Mouse (Mus musculus) bone marrow, adult 2 months (tissue): ENCODE results near the gene Themis2. TPM values are rescaled to one million over a fixed set of nuclear protein-coding genes. Genes with fewer than 3 reads are reported as not detected.

ENCODE experiments used
- H3K27ac ChIP-seq: fragments of 200-500 bp; 2 replicates; pipeline ENCODE4 v1.5.1; 2012; ENCODE audit warnings: low read depth, mild to moderate bottlenecking, control low read depth, inconsistent platforms, low read length; ENCODE audit not compliant: control insufficient read depth, poor library complexity, insufficient read depth
- H3K4me1 ChIP-seq: fragments of 200-500 bp; 2 replicates; pipeline ENCODE4 v1.6.1; 2011; ENCODE audit warnings: low read length; ENCODE audit not compliant: control insufficient read depth, insufficient read depth
- H3K4me3 ChIP-seq: fragments of 200-500 bp; replicated peaks from 2 replicates; pipeline ENCODE3; 2011; ENCODE audit warnings: mild to moderate bottlenecking, low read depth, low read length, control low read depth; ENCODE audit not compliant: control insufficient read depth
- CTCF ChIP-seq: fragments of 200-500 bp; IDR thresholded peaks from 2 replicates; pipeline ENCODE4 v1.5.1; 2011; ENCODE audit warnings: low read length, control low read depth; ENCODE audit not compliant: control insufficient read depth, insufficient read depth
- POLR2A ChIP-seq: fragments of 200-500 bp; IDR thresholded peaks from 2 replicates; pipeline ENCODE4 v1.6.1; 2011; ENCODE audit warnings: low read depth, mild to moderate bottlenecking, control low read depth, low read length, borderline replicate concordance; ENCODE audit not compliant: control insufficient read depth
- WGBS: fragments of 180-500 bp; shearing (Covaris S2); methylation state at CpG from one replicate; pipeline ENCODE4 v1.1.7; 2018; 5-methylcytosine and 5-hydroxymethylcytosine counted together
- polyA plus RNA-seq: library from polyadenylated mRNA; stranded (reverse); fragments of >200 nt; gene quantifications from 2 replicates; pipeline ENCODE4 v1.2.4, GENCODE M21; 2011; ENCODE audit warnings: low replicate concordance; ENCODE audit not compliant: missing spikeins, insufficient read depth, insufficient read length

Themis2 gene
- polyA plus RNA-seq, 1 experiment = 22.4 TPM

GRCm38 (mm10) chr4:132735894-132736293 lies 60.3 kb downstream of the Themis2 start:
- Histone ChIP-seq H3K27ac (no peak overlapping the region), H3K4me3 (no peak overlapping the region), H3K4me1 (peaks cover 6% of the 10 kb centered on the region)
- 72% methylated on average over 3 of the region's 3 CpGs for WGBS
- TF ChIP-seq POLR2A = no peak
- TF ChIP-seq CTCF = peak; percentile 11; the same call in 1 of the 2 replicates

- no peak for TF ChIP-seq CTCF
- TF ChIP-seq POLR2A = no peak
- peaks cover 6% of the 10 kb centered on the region for H3K4me1 ChIP-seq
- H3K4me3 ChIP-seq = no peak overlapping the region
- WGBS = 57% methylated on average over 2 of the region's 2 CpGs
- no peak overlapping the region for H3K27ac ChIP-seq
These were observed 60.8 kb downstream of the Themis2 start for GRCm38 (mm10) chr4:132735389-132735788.

- Histone ChIP-seq H3K27ac (no peak overlapping the region), H3K4me1 (peaks cover 6% of the 10 kb centered on the region), H3K4me3 (no peak overlapping the region)
- TF ChIP-seq CTCF = no peak
- TF ChIP-seq POLR2A = no peak
- WGBS = 79% methylated on average over 2 of the region's 2 CpGs
These were observed 61.4 kb downstream of the Themis2 start for GRCm38 (mm10) chr4:132734766-132735165.

GRCm38 (mm10) chr4:132733071-132733770 lies 63.0 kb downstream of the Themis2 start:
- 81% methylated on average over 25 of the region's 25 CpGs for WGBS
- H3K27ac ChIP-seq = no peak overlapping the region
- H3K4me1 ChIP-seq = peaks cover 8% of the 10 kb centered on the region
- no peak overlapping the region for H3K4me3 ChIP-seq
- TF ChIP-seq POLR2A (no peak), CTCF (no peak)

GRCm38 (mm10) chr4:132732148-132732684 lies 64.0 kb downstream of the Themis2 start, which contains the start of gene Xkr8:
Gene Xkr8 (minus strand): TSS chr4:132732546.
- Histone ChIP-seq H3K27ac (peak within 1 kb of the TSS; percentile 26), H3K4me1 (peaks cover 8% of the 10 kb centered on the region), H3K4me3 (peak within 1 kb of the TSS; percentile 82)
- WGBS = under 1% methylated on average over 34 of the region's 34 CpGs
- peak; percentile 43; the same call in 1 of the 2 replicates for TF ChIP-seq CTCF
- peak; percentile 49; the same call in 1 of the 2 replicates for TF ChIP-seq POLR2A

Other genes starting within 250 kb of the Themis2 start
- gene Ptafr, start 232.3 kb downstream of the Themis2 start, polyA plus RNA-seq = 3.2 and 6.7 TPM in 2 replicates
- 15.3 and 22.5 TPM in 2 replicates for gene Eya3, start 157.4 kb downstream of the Themis2 start, polyA plus RNA-seq
- gene Xkr8, start 63.8 kb downstream of the Themis2 start, polyA plus RNA-seq = 0.52 and 2.3 TPM in 2 replicates
- gene Smpdl3b, start 39.1 kb downstream of the Themis2 start, polyA plus RNA-seq = 1.7 TPM in 1 of 2 replicates, not detected in the other
- gene Rpa2, start 28.1 kb downstream of the Themis2 start, polyA plus RNA-seq = 52.3 and 67.6 TPM in 2 replicates
- 43.5 and 50.2 TPM in 2 replicates for gene Ppp1r8, start 46.8 kb upstream of the Themis2 start, polyA plus RNA-seq
- gene Stx12, start 88.1 kb upstream of the Themis2 start, polyA plus RNA-seq = 14.9 and 16.7 TPM in 2 replicates
- gene Fam76a, start 126.2 kb upstream of the Themis2 start, polyA plus RNA-seq = 12.8 and 19.1 TPM in 2 replicates
- 16.1 and 53.3 TPM in 2 replicates for gene Fgr, start 177.7 kb upstream of the Themis2 start, polyA plus RNA-seq
- gene Ahdc1, start 214.9 kb upstream of the Themis2 start, polyA plus RNA-seq = 20.1 and 21.7 TPM in 2 replicates